Mouse (Mus musculus): Measurements from ENCODE around the gene Tmem82. TPM values are rescaled to one million over a fixed set of nuclear protein-coding genes. Genes with fewer than 3 reads are reported as not detected.

Tmem82 gene
- polyA plus RNA-seq, 1 experiment from 2014 or later = 42.0 TPM

GRCm38 (mm10) chr4:141578833-141579232 is 39.6 kb downstream of the Tmem82 start:
- TF ChIP-seq CTCF (IDR thresholded peaks at IDR 0.05; ENCODE audit: low read depth) = no peak
- peaks cover 61% of the 10 kb centered on the region for H3K36me3 ChIP-seq (ENCODE audit: control insufficient read depth, insufficient read depth)
- ATAC-seq = peak; percentile 86
- H3K4me1 ChIP-seq (replicated peaks; ENCODE audit: control insufficient read depth, insufficient read depth, low read length) = no peaks in the 10 kb centered on the region; the same call in none of the 2 replicates
- peak overlapping the region; percentile 63 for H3K27ac ChIP-seq (ENCODE audit: low read depth, low read length)
- no peaks in the 10 kb centered on the region for H3K9me3 ChIP-seq (ENCODE audit: control insufficient read depth)
- 17% methylated on average over 3 of the region's 3 CpGs for WGBS
- H3K9ac ChIP-seq (ENCODE audit: low read depth, low read length) = no peak overlapping the region
- H3K4me3 ChIP-seq (ENCODE audit: low read depth, low read length) = no peak overlapping the region
- H3K27me3 ChIP-seq (replicated peaks; ENCODE audit: control insufficient read depth, insufficient read depth, low read length) = no peaks in the 10 kb centered on the region
- H3K4me2 ChIP-seq (replicated peaks; ENCODE audit: low read depth) = no peak overlapping the region

GRCm38 (mm10) chr4:141576877-141577276 is 41.6 kb downstream of the Tmem82 start:
- peak; percentile 61 for TF ChIP-seq CTCF (IDR thresholded peaks at IDR 0.05; ENCODE audit: low read depth)
- ATAC-seq = no peak
- Histone ChIP-seq H3K4me2 (replicated peaks; ENCODE audit: low read depth) (no peak overlapping the region), H3K27me3 (replicated peaks; ENCODE audit: control insufficient read depth, insufficient read depth, low read length) (no peaks in the 10 kb centered on the region), H3K4me1 (replicated peaks; ENCODE audit: control insufficient read depth, insufficient read depth, low read length) (peaks cover 7% of the 10 kb centered on the region), H3K27ac (ENCODE audit: low read depth, low read length) (no peak overlapping the region), H3K9ac (ENCODE audit: low read depth, low read length) (no peak overlapping the region), H3K9me3 (ENCODE audit: control insufficient read depth) (no peaks in the 10 kb centered on the region), H3K4me3 (ENCODE audit: low read depth, low read length) (no peak overlapping the region), H3K36me3 (ENCODE audit: control insufficient read depth, insufficient read depth) (peaks cover 44% of the 10 kb centered on the region)
- WGBS = 97% methylated on average over 7 of the region's 7 CpGs

GRCm38 (mm10) chr4:141576404-141576803 is 42.0 kb downstream of the Tmem82 start:
- peaks cover 42% of the 10 kb centered on the region for H3K36me3 ChIP-seq (ENCODE audit: control insufficient read depth, insufficient read depth)
- H3K4me1 ChIP-seq (replicated peaks; ENCODE audit: control insufficient read depth, insufficient read depth, low read length) = peaks cover 7% of the 10 kb centered on the region
- H3K9me3 ChIP-seq (ENCODE audit: control insufficient read depth) = no peaks in the 10 kb centered on the region
- WGBS = 86% methylated on average over 11 of the region's 11 CpGs
- H3K9ac ChIP-seq (ENCODE audit: low read depth, low read length) = no peak overlapping the region
- no peak for ATAC-seq
- no peak overlapping the region for H3K27ac ChIP-seq (ENCODE audit: low read depth, low read length)
- H3K27me3 ChIP-seq (replicated peaks; ENCODE audit: control insufficient read depth, insufficient read depth, low read length) = no peaks in the 10 kb centered on the region
- no peak overlapping the region for H3K4me3 ChIP-seq (ENCODE audit: low read depth, low read length)
- TF ChIP-seq CTCF (IDR thresholded peaks at IDR 0.05; ENCODE audit: low read depth) = no peak
- no peak overlapping the region for H3K4me2 ChIP-seq (replicated peaks; ENCODE audit: low read depth)

GRCm38 (mm10) chr4:141574789-141575702 is 43.4 kb downstream of the Tmem82 start:
- H3K27ac ChIP-seq (ENCODE audit: low read depth, low read length) = peak overlapping the region; percentile 90
- peaks cover 30% of the 10 kb centered on the region; the same call in 1 of the 2 replicates for H3K36me3 ChIP-seq (ENCODE audit: control insufficient read depth, insufficient read depth)
- H3K4me1 ChIP-seq (replicated peaks; ENCODE audit: control insufficient read depth, insufficient read depth, low read length) = peaks cover 8% of the 10 kb centered on the region
- H3K9ac ChIP-seq (ENCODE audit: low read depth, low read length) = no peak overlapping the region
- peak overlapping the region; percentile 55 for H3K4me2 ChIP-seq (replicated peaks; ENCODE audit: low read depth)
- ATAC-seq = peak; percentile 48
- peak; percentile 96 for TF ChIP-seq CTCF (IDR thresholded peaks at IDR 0.05; ENCODE audit: low read depth)
- H3K27me3 ChIP-seq (replicated peaks; ENCODE audit: control insufficient read depth, insufficient read depth, low read length) = no peaks in the 10 kb centered on the region
- 0 out of 2 replicates have a peak overlapping the region, but pooled peaks have one; percentile 9 for H3K4me3 ChIP-seq (ENCODE audit: low read depth, low read length)
- 32% methylated on average over 27 of the region's 27 CpGs for WGBS
- no peaks in the 10 kb centered on the region for H3K9me3 ChIP-seq (ENCODE audit: control insufficient read depth)

GRCm38 (mm10) chr4:141573359-141573966 is 45.0 kb downstream of the Tmem82 start:
- no peak overlapping the region for H3K4me3 ChIP-seq (ENCODE audit: low read depth, low read length)

More at GRCm38 (mm10) chr4:141573359-141573966, 45.0 kb downstream of the Tmem82 start:
- Histone ChIP-seq H3K9ac (ENCODE audit: low read depth, low read length) (peak overlapping the region; percentile 23; the same call in 1 of the 2 replicates), H3K4me1 (replicated peaks; ENCODE audit: control insufficient read depth, insufficient read depth, low read length) (peaks cover 9% of the 10 kb centered on the region), H3K27ac (ENCODE audit: low read depth, low read length) (peak overlapping the region; percentile 90), H3K36me3 (ENCODE audit: control insufficient read depth, insufficient read depth) (peaks cover 19% of the 10 kb centered on the region; the same call in 1 of the 2 replicates), H3K27me3 (replicated peaks; ENCODE audit: control insufficient read depth, insufficient read depth, low read length) (no peaks in the 10 kb centered on the region), H3K9me3 (ENCODE audit: control insufficient read depth) (no peaks in the 10 kb centered on the region), H3K4me2 (replicated peaks; ENCODE audit: low read depth) (peak overlapping the region; percentile 40)
- TF ChIP-seq CTCF (IDR thresholded peaks at IDR 0.05; ENCODE audit: low read depth) = peak; percentile 51
- WGBS = 19% methylated on average over 6 of the region's 6 CpGs
- ATAC-seq = peak; percentile 74
